Mouse (Mus musculus) forebrain, embryonic 12.5 days (tissue): ENCODE measurements around the gene Znrf4. TPM values are rescaled to one million over a fixed set of nuclear protein-coding genes. Genes with fewer than 3 reads are reported as not detected.

Experiments used
- ATAC-seq: fragments of 200-750 bp; cut with Nextera tagmentation; 2 replicates; pipeline ENCODE4 v1.8.0; 2017; ENCODE audit warnings: moderate TSS enrichment; ENCODE audit not compliant: low FRiP score
- H3K27ac ChIP-seq: fragments of 300-500 bp; sonication (generic); 2 replicates; pipeline ENCODE4 v1.5.1; 2016; ENCODE audit warnings: mild to moderate bottlenecking
- H3K27me3 ChIP-seq: fragments of 300-500 bp; sonication (generic); 2 replicates; pipeline ENCODE4 v1.6.1; 2016; ENCODE audit warnings: mild to moderate bottlenecking
- H3K36me3 ChIP-seq: fragments of 300-500 bp; sonication (generic); replicated peaks from 2 replicates; pipeline ENCODE4 v1.6.1; 2016; ENCODE audit warnings: mild to moderate bottlenecking
- H3K4me1 ChIP-seq: fragments of 300-500 bp; sonication (generic); 2 replicates; pipeline ENCODE4 v1.6.1; 2016
- H3K4me2 ChIP-seq: fragments of 300-500 bp; sonication (generic); 2 replicates; pipeline ENCODE4 v1.6.1; 2016; ENCODE audit warnings: mild to moderate bottlenecking, moderate library complexity
- H3K4me3 ChIP-seq: fragments of 300-500 bp; sonication (generic); replicated peaks from 2 replicates; pipeline ENCODE4 v1.5.1; 2016; ENCODE audit warnings: mild to moderate bottlenecking
- H3K9ac ChIP-seq: fragments of 300-500 bp; sonication (generic); 2 replicates; pipeline ENCODE4 v1.6.1; 2016; ENCODE audit warnings: mild to moderate bottlenecking
- H3K9me3 ChIP-seq: fragments of 300-500 bp; sonication (generic); 2 replicates; pipeline ENCODE4 v1.6.1; 2016
- WGBS: fragments of 180-500 bp; shearing (Covaris S2); methylation state at CpG from one replicate; pipeline ENCODE4 v1.1.7; 2016; 5-methylcytosine and 5-hydroxymethylcytosine counted together
- polyA plus RNA-seq: library from polyadenylated mRNA; unstranded; fragments of >200 nt; fragmentation: Nextera tagmentation; extraction: Ambion mirVana; gene quantifications from 2 replicates; pipeline ENCODE4 v1.2.1, GENCODE M21; 2016

Znrf4 gene
- not detected in 2 replicates for polyA plus RNA-seq

GRCm38 (mm10) chr17:56512310-56512709, at the start of gene Znrf4:
TSS of gene Znrf4 (minus strand) at chr17:56512431.
- ATAC-seq, result no peak
- WGBS, result 66% methylated on average over 22 of the region's 22 CpGs
- H3K36me3 ChIP-seq, result no peaks in the 10 kb centered on the region
- H3K4me2 ChIP-seq, result peak within 1 kb of the TSS; percentile 43
- H3K27me3 ChIP-seq, result peaks cover 53% of the 10 kb centered on the region
- peaks cover 63% of the 10 kb centered on the region for H3K4me1 ChIP-seq
- peak within 1 kb of the TSS; percentile 95; the same call in 1 of the 2 replicates for H3K27ac ChIP-seq
- H3K4me3 ChIP-seq, result peak within 1 kb of the TSS; percentile 23
- 0 out of 2 replicates have a peak, but pooled peaks cover 3% of the 10 kb centered on the region for H3K9me3 ChIP-seq
- peak within 1 kb of the TSS; percentile 49; the same call in 1 of the 2 replicates for H3K9ac ChIP-seq

- Histone ChIP-seq H3K9ac (no peak overlapping the region), H3K4me2 (no peak overlapping the region), H3K27ac (no peak overlapping the region), H3K27me3 (no peaks in the 10 kb centered on the region), H3K4me1 (no peaks in the 10 kb centered on the region), H3K9me3 (no peaks in the 10 kb centered on the region), H3K4me3 (no peak overlapping the region), H3K36me3 (peaks cover 62% of the 10 kb centered on the region)
- ATAC-seq, result no peak
- 95% methylated on average over 2 of the region's 2 CpGs for WGBS
Observed at GRCm38 (mm10) chr17:56561866-56562265, 49.6 kb upstream of the Znrf4 start.

GRCm38 (mm10) chr17:56560131-56560530, 47.9 kb upstream of the Znrf4 start:
- no peak for ATAC-seq
- no peaks in the 10 kb centered on the region for H3K27me3 ChIP-seq
- WGBS, result 86% methylated on average over 1 of the region's 1 CpGs

GRCm38 (mm10) chr17:56559386-56559785, 47.2 kb upstream of the Znrf4 start:
- Histone ChIP-seq H3K4me3 (no peak overlapping the region), H3K4me1 (no peaks in the 10 kb centered on the region), H3K9me3 (no peaks in the 10 kb centered on the region), H3K4me2 (no peak overlapping the region), H3K27ac (no peak overlapping the region), H3K27me3 (no peaks in the 10 kb centered on the region), H3K9ac (no peak overlapping the region), H3K36me3 (peaks cover 38% of the 10 kb centered on the region)
- 85% methylated on average over 3 of the region's 3 CpGs for WGBS
- ATAC-seq, result no peak

More at GRCm38 (mm10) chr17:56560131-56560530, 47.9 kb upstream of the Znrf4 start:
- Histone ChIP-seq H3K4me1 (no peaks in the 10 kb centered on the region), H3K36me3 (peaks cover 45% of the 10 kb centered on the region), H3K9ac (no peak overlapping the region), H3K9me3 (no peaks in the 10 kb centered on the region), H3K4me3 (no peak overlapping the region), H3K27ac (no peak overlapping the region), H3K4me2 (no peak overlapping the region)

- H3K9me3 ChIP-seq, result no peaks in the 10 kb centered on the region
- no peaks in the 10 kb centered on the region for H3K4me1 ChIP-seq
- WGBS, result 20% methylated on average over 3 of the region's 3 CpGs
- H3K36me3 ChIP-seq, result peaks cover 28% of the 10 kb centered on the region
- ATAC-seq, result peak; percentile 60
- H3K27ac ChIP-seq, result no peak overlapping the region
- no peak overlapping the region for H3K9ac ChIP-seq
- H3K27me3 ChIP-seq, result no peaks in the 10 kb centered on the region
- no peak overlapping the region for H3K4me2 ChIP-seq
- no peak overlapping the region for H3K4me3 ChIP-seq
Observed at GRCm38 (mm10) chr17:56558448-56558847, 46.2 kb upstream of the Znrf4 start.

GRCm38 (mm10) chr17:56554122-56554551, 41.9 kb upstream of the Znrf4 start, which contains the start of gene Gm20219:
TSS of gene Gm20219 (minus strand) at chr17:56554387.
- H3K4me1 ChIP-seq, result peaks cover 28% of the 10 kb centered on the region
- H3K36me3 ChIP-seq, result no peaks in the 10 kb centered on the region
- H3K4me3 ChIP-seq, result no peak within 1 kb of the TSS
- H3K27ac ChIP-seq, result peak within 1 kb of the TSS; percentile 97; the same call in 1 of the 2 replicates
- no peaks in the 10 kb centered on the region for H3K27me3 ChIP-seq
- no peak for ATAC-seq
- no peak within 1 kb of the TSS for H3K9ac ChIP-seq
- no peaks in the 10 kb centered on the region for H3K9me3 ChIP-seq
- no peak within 1 kb of the TSS for H3K4me2 ChIP-seq
- WGBS, result 82% methylated on average over 20 of the region's 20 CpGs

GRCm38 (mm10) chr17:56552781-56553363, 40.6 kb upstream of the Znrf4 start:
- peak; percentile 37 for ATAC-seq

GRCm38 (mm10) chr17:56551841-56552581, 39.8 kb upstream of the Znrf4 start:
- Histone ChIP-seq H3K36me3 (no peaks in the 10 kb centered on the region), H3K27ac (peak overlapping the region; percentile 97), H3K4me3 (no peak overlapping the region), H3K9ac (0 out of 2 replicates have a peak overlapping the region, but pooled peaks have one; percentile 2), H3K9me3 (no peaks in the 10 kb centered on the region), H3K4me2 (peak overlapping the region; percentile 17; the same call in 1 of the 2 replicates), H3K4me1 (peaks cover 46% of the 10 kb centered on the region), H3K27me3 (no peaks in the 10 kb centered on the region)
- WGBS, result 27% methylated on average over 6 of the region's 6 CpGs
- ATAC-seq, result peak; percentile 80

More at GRCm38 (mm10) chr17:56552781-56553363, 40.6 kb upstream of the Znrf4 start:
- 0 out of 2 replicates have a peak overlapping the region, but pooled peaks have one; percentile 2 for H3K9ac ChIP-seq
- WGBS, result 55% methylated on average over 5 of the region's 5 CpGs
- no peaks in the 10 kb centered on the region for H3K36me3 ChIP-seq
- no peaks in the 10 kb centered on the region for H3K9me3 ChIP-seq
- H3K4me3 ChIP-seq, result no peak overlapping the region
- peak overlapping the region; percentile 97 for H3K27ac ChIP-seq
- H3K27me3 ChIP-seq, result no peaks in the 10 kb centered on the region
- H3K4me1 ChIP-seq, result peaks cover 39% of the 10 kb centered on the region
- H3K4me2 ChIP-seq, result no peak overlapping the region

GRCm38 (mm10) chr17:56550784-56551475, 38.7 kb upstream of the Znrf4 start:
- no peak overlapping the region for H3K9ac ChIP-seq
- no peaks in the 10 kb centered on the region for H3K9me3 ChIP-seq
- no peak overlapping the region for H3K4me2 ChIP-seq
- peaks cover 52% of the 10 kb centered on the region for H3K4me1 ChIP-seq
- no peak overlapping the region for H3K4me3 ChIP-seq
- whole genome bisulfite sequencing, result 83% methylated on average over 12 of the region's 12 CpGs
- peak overlapping the region; percentile 97 for H3K27ac ChIP-seq
- no peaks in the 10 kb centered on the region for H3K27me3 ChIP-seq
- H3K36me3 ChIP-seq, result no peaks in the 10 kb centered on the region
- no peak for ATAC-seq

GRCm38 (mm10) chr17:56548605-56549105, 36.4 kb upstream of the Znrf4 start:
- ATAC-seq, result no peak
- Histone ChIP-seq H3K36me3 (no peaks in the 10 kb centered on the region), H3K9ac (no peak overlapping the region), H3K4me3 (no peak overlapping the region), H3K4me1 (peaks cover 54% of the 10 kb centered on the region), H3K4me2 (no peak overlapping the region), H3K27me3 (no peaks in the 10 kb centered on the region), H3K9me3 (no peaks in the 10 kb centered on the region), H3K27ac (peak overlapping the region; percentile 76)
- 31% methylated on average over 4 of the region's 4 CpGs for WGBS

GRCm38 (mm10) chr17:56547846-56548604, 35.8 kb upstream of the Znrf4 start:
- peaks cover 55% of the 10 kb centered on the region for H3K4me1 ChIP-seq
- ATAC-seq, result no peak
- peak overlapping the region; percentile 76 for H3K27ac ChIP-seq
- H3K4me3 ChIP-seq, result no peak overlapping the region
- no peak overlapping the region for H3K9ac ChIP-seq
- 68% methylated on average over 9 of the region's 9 CpGs for WGBS
- no peaks in the 10 kb centered on the region for H3K36me3 ChIP-seq
- no peaks in the 10 kb centered on the region for H3K9me3 ChIP-seq
- H3K4me2 ChIP-seq, result no peak overlapping the region
- H3K27me3 ChIP-seq, result no peaks in the 10 kb centered on the region
